Mouse (Mus musculus): ENCODE data around the gene Braf. TPM values are rescaled to one million over a fixed set of nuclear protein-coding genes. Genes with fewer than 3 reads are reported as not detected.

The Braf gene
- total and polyA plus RNA-seq, 3 experiments: 9.8 to 21.8 (median 11.2) TPM

GRCm38 (mm10) chr6:39574951-39575350, 150.3 kb downstream of the Braf start:
- Histone ChIP-seq H3K79me2 (replicated peaks; ENCODE audit: control insufficient read depth, extremely low read depth, insufficient read depth, poor library complexity, severe bottlenecking) (no peaks in the 10 kb centered on the region), H3K27ac (ENCODE audit: insufficient read depth, low read depth) (no peak overlapping the region), H3K4me1 (ENCODE audit: control insufficient read depth in 1 of 2, insufficient read depth in 2 of 2) (peaks cover 0 to 19% of the 10 kb centered on the region in 2 experiments; a peak in 2 of 4 replicates), H3K4me3 (replicated peaks in 1 of 3; ENCODE audit: low read depth in 2 of 3, low read length in 2 of 3, poor library complexity in 1 of 3) (peak overlapping the region; percentile 76 to 85 (median 81)), H3K4me2 (ENCODE audit: insufficient read depth, low read depth, poor library complexity, severe bottlenecking) (peak overlapping the region; percentile 69), H3K36me3 (replicated peaks in 1 of 2; ENCODE audit: control insufficient read depth in 1 of 2, insufficient read depth in 1 of 2, low read length in 1 of 2) (peaks cover 4 to 36% of the 10 kb centered on the region in 2 experiments), H3K9me3 (replicated peaks; ENCODE audit: low read length) (no peaks in the 10 kb centered on the region), H3K9ac (ENCODE audit: insufficient read depth, low read depth) (peak overlapping the region; percentile 78), H3K27me3 (replicated peaks) (no peaks in the 10 kb centered on the region)
- in situ Hi-C loops (cut with MboI; ENCODE audit: low pct_ligation_motif_present, low pct_unique_long_range_greater_than_20kb, low sequenced_read_pairs) (no loop called here), dilution Hi-C loops (cut with MboI; ENCODE audit: extremely low pct_ligation_motif_present, extremely low pct_unique_long_range_greater_than_20kb, low sequenced_read_pairs) (loop anchor here (25.0 kb wide), 1 partner anchor 113 kb away; no protein-coding TSS in a partner anchor)
- TF ChIP-seq USF2 (conservative IDR thresholded peaks at IDR 0.05; ENCODE audit: low read depth, low read length): no peak
- no peak for TF ChIP-seq ETS1 (conservative IDR thresholded peaks at IDR 0.05; ENCODE audit: low read depth, low read length)
- no peak for TF ChIP-seq USF1 (IDR thresholded peaks at IDR 0.05; ENCODE audit: low read depth, low read length)
- TF ChIP-seq SIN3A (IDR thresholded peaks at IDR 0.05; ENCODE audit: low read length): no peak
- TF ChIP-seq TBP (conservative IDR thresholded peaks at IDR 0.05; ENCODE audit: low read depth, low read length): no peak
- no peak for TF ChIP-seq TCF12 (IDR thresholded peaks at IDR 0.05; ENCODE audit: low read depth, low read length)
- TF ChIP-seq SMC3 (IDR thresholded peaks at IDR 0.05; ENCODE audit: low read depth, low read length): no peak
- no peak for TF ChIP-seq CTCF (conservative IDR thresholded peaks at IDR 0.05 in 1 of 2, IDR thresholded peaks at IDR 0.05 in 1 of 2; ENCODE audit: low read depth in 2 of 2, low read length in 2 of 2)
- no peak for TF ChIP-seq MAZ (IDR thresholded peaks at IDR 0.05; ENCODE audit: low read depth, low read length)
- TF ChIP-seq UBTF (IDR thresholded peaks at IDR 0.05; ENCODE audit: low read depth, low read length): no peak
- no peak for TF ChIP-seq E2F4 (IDR thresholded peaks at IDR 0.05; ENCODE audit: insufficient replicate concordance, low read depth, low read length)
- no peak for TF ChIP-seq CHD1 (IDR thresholded peaks at IDR 0.05; ENCODE audit: low read depth, low read length)
- no peak for DNase-seq (ENCODE audit: extremely low read depth)

- no peaks in the 10 kb centered on the region for H3K27me3 ChIP-seq (replicated peaks)
- H3K4me2 ChIP-seq (ENCODE audit: insufficient read depth, low read depth, poor library complexity, severe bottlenecking): peak overlapping the region; percentile 69
- H3K27ac ChIP-seq (ENCODE audit: insufficient read depth, low read depth): peak overlapping the region; percentile 38; the same call in 1 of the 2 replicates
- dilution Hi-C loops (cut with MboI; ENCODE audit: extremely low pct_ligation_motif_present, extremely low pct_unique_long_range_greater_than_20kb, low sequenced_read_pairs): loop anchor here (25.0 kb wide), 1 partner anchor 112 kb away; no protein-coding TSS in a partner anchor
- H3K4me1 ChIP-seq (ENCODE audit: control insufficient read depth in 1 of 2, insufficient read depth in 2 of 2): peaks cover 0 to 19% of the 10 kb centered on the region in 2 experiments; a peak in 2 of 4 replicates
- no peaks in the 10 kb centered on the region for H3K79me2 ChIP-seq (replicated peaks; ENCODE audit: control insufficient read depth, extremely low read depth, insufficient read depth, poor library complexity, severe bottlenecking)
- peak overlapping the region; percentile 78 for H3K9ac ChIP-seq (ENCODE audit: insufficient read depth, low read depth)
- peak overlapping the region; percentile 76 to 85 (median 81) for H3K4me3 ChIP-seq (replicated peaks in 1 of 3; ENCODE audit: low read depth in 2 of 3, low read length in 2 of 3, poor library complexity in 1 of 3)
- no peaks in the 10 kb centered on the region for H3K9me3 ChIP-seq (replicated peaks; ENCODE audit: low read length)
- TF ChIP-seq SMC3 (IDR thresholded peaks at IDR 0.05; ENCODE audit: low read depth, low read length): no peak
- no peak for TF ChIP-seq POLR2A (IDR thresholded peaks at IDR 0.05; ENCODE audit: low read depth, low read length)
- no peak for TF ChIP-seq EP300 (IDR thresholded peaks at IDR 0.05; ENCODE audit: low read length)
- TF ChIP-seq USF2 (conservative IDR thresholded peaks at IDR 0.05; ENCODE audit: low read depth, low read length): no peak
- no peak for TF ChIP-seq POLR2AphosphoS2 (IDR thresholded peaks at IDR 0.05; ENCODE audit: low read depth, low read length)
- no peak for TF ChIP-seq TCF12 (IDR thresholded peaks at IDR 0.05; ENCODE audit: low read depth, low read length)
- TF ChIP-seq ZKSCAN1 (IDR thresholded peaks at IDR 0.05; ENCODE audit: borderline replicate concordance, low read depth, low read length): no peak
- TF ChIP-seq RAD21 (IDR thresholded peaks at IDR 0.05; ENCODE audit: low read depth, low read length): no peak
- no peak for TF ChIP-seq SIN3A (IDR thresholded peaks at IDR 0.05; ENCODE audit: low read length)
- no peak for TF ChIP-seq MAZ (IDR thresholded peaks at IDR 0.05; ENCODE audit: low read depth, low read length)
- no peak for DNase-seq (ENCODE audit: extremely low read depth)
- peaks cover 3 to 32% of the 10 kb centered on the region in 2 experiments for H3K36me3 ChIP-seq (replicated peaks in 1 of 2; ENCODE audit: control insufficient read depth in 1 of 2, insufficient read depth in 1 of 2, low read length in 1 of 2)
- in situ Hi-C loops (cut with MboI; ENCODE audit: low pct_ligation_motif_present, low pct_unique_long_range_greater_than_20kb, low sequenced_read_pairs): no loop called here
These were observed 150.8 kb downstream of the Braf start for GRCm38 (mm10) chr6:39574555-39574869.

Data from CH12.LX (cell line).